Mouse (Mus musculus): ENCODE results near the gene Rpl38.
A peak's percentile ranks its signal among the peaks of the same experiment; 100 is the strongest.
"Not testable (repeated sequence)": the region's sequence is repeated elsewhere in the genome, so short reads cannot be mapped to it uniquely, and the experiment has no call there.

Rpl38 gene

GRCm38 (mm10) chr11:114657737-114658136 is 10.6 kb upstream of the Rpl38 start:
- peak; percentile 72 for DNase-seq

DNA sequence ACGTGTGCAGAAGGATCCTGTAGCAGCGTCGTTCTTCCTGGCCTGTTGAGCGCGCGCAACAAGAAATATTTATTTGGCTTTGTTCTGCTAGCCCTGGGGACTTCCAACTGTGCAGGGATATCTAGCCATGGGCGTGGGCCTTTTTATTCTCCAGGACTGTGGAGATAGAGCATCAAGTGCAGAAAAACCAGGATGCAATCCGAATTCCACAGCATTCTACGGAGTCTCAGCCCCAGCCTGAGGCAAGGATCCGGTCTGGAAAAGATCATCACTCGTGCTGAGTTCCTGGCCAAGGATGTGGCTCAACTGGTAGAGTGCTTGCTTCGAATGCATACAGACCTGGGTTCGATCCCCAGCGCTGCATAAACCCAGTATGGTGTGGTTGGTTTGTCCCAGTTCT is 6.2 kb upstream of the Rpl38 start:
- DNase-seq, result no peak

DNA sequence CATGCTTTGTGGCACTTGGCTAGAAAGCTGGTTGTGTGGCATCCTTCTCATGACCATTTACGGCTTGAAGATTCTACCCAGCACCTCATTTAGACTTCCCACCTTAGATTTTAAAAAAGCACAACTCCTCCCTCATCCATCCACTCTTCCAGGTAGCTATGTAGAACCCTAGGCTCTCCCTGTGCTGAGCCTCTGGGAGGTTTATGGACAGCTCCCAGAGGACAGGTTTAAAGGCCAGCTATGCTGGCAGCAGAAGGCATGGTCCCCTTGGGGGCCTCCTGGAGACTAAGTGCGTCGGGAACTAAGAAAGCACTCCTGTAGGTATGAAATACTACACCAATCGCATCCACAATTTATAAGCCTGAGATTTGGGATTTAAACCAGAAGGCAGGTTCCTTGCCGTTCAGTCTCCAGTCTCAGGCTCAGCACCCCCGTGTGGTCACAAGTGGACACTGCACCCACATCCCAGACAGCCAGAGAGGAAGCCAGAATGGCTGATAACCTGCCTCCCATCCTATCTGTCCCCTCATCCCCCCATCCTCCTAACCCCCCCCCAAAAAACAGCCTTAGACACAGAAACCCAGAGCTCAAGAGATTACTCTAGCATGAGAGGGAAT is 5.5 kb upstream of the Rpl38 start:
- DNase-seq, result peak; percentile 78

DNA sequence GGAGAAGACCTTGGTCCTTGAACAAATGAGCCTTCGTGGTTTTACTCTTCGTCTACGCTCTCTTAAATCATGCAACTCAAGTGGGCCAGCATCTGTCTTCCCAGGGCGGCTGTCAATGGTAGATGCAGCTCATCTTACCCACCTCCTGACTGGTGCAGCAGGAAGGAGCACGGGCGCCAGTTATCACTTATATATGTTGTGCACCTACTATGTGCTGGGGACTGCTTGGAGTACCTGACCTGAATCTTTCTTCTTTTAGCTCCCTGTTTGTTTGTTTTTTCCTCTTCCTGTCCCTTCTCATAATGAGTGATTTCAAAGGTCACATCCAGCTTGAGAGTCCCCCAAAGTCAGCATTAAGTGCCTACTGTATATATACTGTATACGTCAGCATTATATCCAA is 4.2 kb upstream of the Rpl38 start:
- no peak for DNase-seq

DNA sequence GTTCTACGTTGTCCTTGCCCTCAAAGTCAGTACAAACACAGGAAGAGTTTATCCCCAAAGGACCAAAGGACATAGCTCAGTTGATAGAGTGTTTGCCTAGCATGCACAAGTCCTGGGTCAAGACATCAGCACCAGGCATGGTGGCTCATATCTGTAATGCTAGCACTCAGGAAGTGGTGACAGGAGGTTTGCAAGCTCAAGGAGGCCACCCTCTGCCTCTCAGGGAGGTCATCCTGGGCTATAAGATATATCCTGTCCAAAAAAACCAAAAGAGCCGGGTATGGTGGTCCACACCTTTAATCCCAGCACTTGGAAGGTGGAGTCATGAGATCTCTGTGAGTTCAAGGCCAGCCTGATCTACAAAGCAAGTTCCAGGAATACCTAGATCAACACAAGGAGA is 2.9 kb upstream of the Rpl38 start:
- DNase-seq, result peak; percentile 34

GRCm38 (mm10) chr11:114666786-114667185 is 1.5 kb upstream of the Rpl38 start:
- DNase-seq, result peak; percentile 50

GRCm38 (mm10) chr11:114667236-114667931 is 940 bp upstream of the Rpl38 start:
- peak; percentile 36 for DNase-seq

DNA sequence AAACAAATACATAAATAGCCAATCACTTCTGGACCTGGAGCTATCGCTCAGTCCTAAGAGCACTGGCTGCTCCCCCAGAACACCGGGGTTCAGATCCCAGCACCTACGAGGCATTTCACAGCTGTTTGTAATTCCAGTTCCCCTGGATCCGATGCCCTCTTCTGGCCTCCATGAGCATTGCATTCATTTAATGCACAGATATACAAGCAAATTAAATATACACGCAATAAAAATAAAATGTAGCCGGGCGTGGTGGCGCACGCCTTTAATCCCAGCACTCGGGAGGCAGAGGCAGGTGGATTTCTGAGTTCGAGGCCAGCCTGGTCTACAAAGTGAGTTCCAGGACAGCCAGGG is 415 bp upstream of the Rpl38 start:
- DNase-seq, result peak; percentile 80

- DNase-seq, result peak; percentile 76
Measured at GRCm38 (mm10) chr11:114668741-114669623, 658 bp downstream of the Rpl38 start.

- peak; percentile 43 for DNase-seq
Measured at GRCm38 (mm10) chr11:114669651-114670168, 1.4 kb downstream of the Rpl38 start.

DNA sequence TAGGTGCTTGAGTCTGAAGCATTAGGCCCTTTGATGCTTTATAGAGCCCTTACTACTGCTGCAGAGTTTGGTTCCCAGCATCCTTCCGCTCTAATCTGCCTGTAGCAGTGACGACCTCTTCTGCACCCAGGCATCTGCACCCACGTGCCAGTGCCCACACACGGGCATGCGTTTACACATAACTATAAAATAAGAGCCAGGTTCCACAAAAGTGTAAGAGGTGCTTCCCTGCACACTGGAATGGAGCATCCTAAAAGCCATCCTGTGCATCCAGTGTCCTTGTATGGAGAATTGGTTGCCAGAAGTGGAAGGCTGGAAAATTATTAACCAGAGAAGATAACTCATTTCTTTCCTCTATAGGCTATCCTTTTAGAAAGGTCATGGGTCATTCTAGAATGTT is 2.8 kb downstream of the Rpl38 start:
- no peak for DNase-seq

GRCm38 (mm10) chr11:114672794-114673718 is 4.7 kb downstream of the Rpl38 start:
- peak; percentile 69 for DNase-seq

- DNase-seq, result no peak
Measured at GRCm38 (mm10) chr11:114673719-114674050, 5.4 kb downstream of the Rpl38 start.

- no peak for DNase-seq
Measured at GRCm38 (mm10) chr11:114674180-114674579, 5.9 kb downstream of the Rpl38 start.

DNA sequence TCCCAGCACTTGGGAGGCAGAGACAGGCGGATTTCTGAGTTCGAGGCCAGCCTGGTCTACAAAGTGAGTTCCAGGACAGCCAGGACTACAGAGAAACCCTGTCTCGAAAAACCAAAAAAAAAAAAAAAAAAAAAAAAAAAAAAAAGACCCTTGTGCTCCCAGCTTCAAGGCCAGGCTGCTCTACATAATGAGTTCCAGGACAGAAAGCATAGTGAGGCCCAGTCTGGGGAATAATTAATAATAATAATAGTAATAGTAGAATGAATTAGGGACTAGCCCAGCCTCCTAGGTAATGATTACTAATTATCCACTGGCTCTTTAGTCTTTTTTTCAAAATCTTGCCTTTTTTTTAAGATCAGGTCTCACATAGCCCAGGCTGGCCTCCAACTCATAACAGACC is 6.5 kb downstream of the Rpl38 start:
- DNase-seq, result not testable (repeated sequence)

- DNase-seq, result peak; percentile 84
Measured at GRCm38 (mm10) chr11:114675341-114675825, 7.1 kb downstream of the Rpl38 start, which contains the start of gene Ttyh2. Ttyh2 (plus strand) TSS chr11:114675431.

DNA sequence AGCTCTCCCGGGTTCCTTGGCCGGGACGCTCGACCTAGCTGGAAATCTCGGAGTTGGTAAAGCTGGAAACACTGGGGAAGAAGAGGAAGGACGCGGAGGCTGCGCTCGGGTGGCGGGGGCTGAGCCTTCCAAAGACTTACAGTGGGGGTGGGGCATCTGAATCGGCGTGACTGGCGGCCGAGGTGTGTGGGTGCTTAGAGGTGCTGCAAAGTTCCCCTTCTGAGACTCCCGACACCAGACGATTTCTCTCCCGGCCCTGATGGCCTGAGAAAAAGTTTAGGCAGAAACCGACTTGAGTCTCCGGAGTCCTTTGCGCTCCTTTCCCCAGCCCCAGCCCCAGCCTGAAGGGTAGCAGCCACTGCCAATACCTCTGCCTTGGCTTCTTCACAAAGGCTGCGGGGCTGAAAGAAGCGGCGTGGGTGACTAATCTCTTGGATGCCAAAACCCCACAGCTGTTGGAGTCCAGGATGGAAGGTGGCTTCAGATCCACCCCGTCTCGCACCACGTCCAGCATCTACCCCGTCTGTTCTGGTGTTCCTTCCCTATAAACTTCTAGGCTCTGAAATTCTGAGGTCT is 7.6 kb downstream of the Rpl38 start:
- peak; percentile 71 for DNase-seq

- DNase-seq, result peak; percentile 69
Measured at GRCm38 (mm10) chr11:114676431-114676830, 8.1 kb downstream of the Rpl38 start.

GRCm38 (mm10) chr11:114676896-114677530 is 8.7 kb downstream of the Rpl38 start:
- DNase-seq, result peak; percentile 55

- peak; percentile 65 for DNase-seq
Measured at GRCm38 (mm10) chr11:114679582-114679981, 11.3 kb downstream of the Rpl38 start.

GRCm38 (mm10) chr11:114680291-114680690 is 12.0 kb downstream of the Rpl38 start:
- peak; percentile 62 for DNase-seq

Data from cerebellum, adult 9-10 months (tissue).